Mouse (Mus musculus): ENCODE results near the gene Yaf2. TPM values are rescaled to one million over a fixed set of nuclear protein-coding genes. Genes with fewer than 3 reads are reported as not detected.

The Yaf2 gene
- polyA plus RNA-seq, 1 experiment from 2014 or later: 44.7 TPM

Other genes starting within 250 kb of the Yaf2 start
- gene Gxylt1, start 61.8 kb downstream of the Yaf2 start, polyA plus RNA-seq (2015; fragmentation: Nextera tagmentation; extraction: Ambion mirVana): 5.2 and 5.7 TPM in 2 replicates
- gene Zcrb1, start 61.4 kb upstream of the Yaf2 start, polyA plus RNA-seq (2015; fragmentation: Nextera tagmentation; extraction: Ambion mirVana): 86.8 and 90.7 TPM in 2 replicates
- 18.2 and 19.3 TPM in 2 replicates for gene Pphln1, start 61.4 kb upstream of the Yaf2 start, polyA plus RNA-seq (2015; fragmentation: Nextera tagmentation; extraction: Ambion mirVana)

Data from stomach, postnatal 0 days (tissue).